Mouse (Mus musculus) heart, adult 18-20 months (tissue): Measurements from ENCODE around the gene Hist1h4b. TPM values are rescaled to one million over a fixed set of nuclear protein-coding genes. Genes with fewer than 3 reads are reported as not detected.

Experiments used
- DNase-seq, 2 experiments: peaks; one replicate each; pipeline ENCODE4 v3.0.0; 2021 to 2022; ENCODE audit warnings: mixed read lengths in 1 of 2
- microRNA-seq, 2 experiments: library from miRNA; unstranded; fragments of <30 nt; microRNA quantifications; one replicate each; pipeline ENCODE4 v1.2.0; 2022
- total RNA-seq, 2 experiments: library from RNA; stranded (reverse); gene quantifications; 2 replicates each; pipeline ENCODE4 v1.2.3; 2021

The Hist1h4b gene
- total RNA-seq, 2 experiments from 2014 or later: 9.6 to 10.9 TPM

DNA sequence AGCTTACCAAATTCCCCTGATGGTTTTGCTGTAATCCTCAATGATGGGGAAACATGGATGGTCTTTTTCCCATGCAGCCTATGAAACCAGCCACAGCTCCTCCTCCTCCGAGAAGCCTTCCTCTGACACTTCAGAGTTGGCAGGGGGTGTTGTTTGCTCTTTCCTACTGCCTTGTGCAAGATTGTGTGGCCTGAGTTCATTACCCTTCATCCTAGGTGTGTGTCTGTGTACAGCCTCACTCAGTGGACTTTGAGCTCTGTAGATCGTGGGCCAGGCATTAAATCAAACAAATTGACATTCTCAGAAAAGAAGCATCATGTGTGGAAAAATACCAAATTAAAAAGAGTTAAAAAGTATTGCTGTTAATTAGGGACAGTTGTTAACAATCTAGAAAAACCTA, 47.7 kb downstream of the Hist1h4b start:
- DNase-seq: no peak

DNA sequence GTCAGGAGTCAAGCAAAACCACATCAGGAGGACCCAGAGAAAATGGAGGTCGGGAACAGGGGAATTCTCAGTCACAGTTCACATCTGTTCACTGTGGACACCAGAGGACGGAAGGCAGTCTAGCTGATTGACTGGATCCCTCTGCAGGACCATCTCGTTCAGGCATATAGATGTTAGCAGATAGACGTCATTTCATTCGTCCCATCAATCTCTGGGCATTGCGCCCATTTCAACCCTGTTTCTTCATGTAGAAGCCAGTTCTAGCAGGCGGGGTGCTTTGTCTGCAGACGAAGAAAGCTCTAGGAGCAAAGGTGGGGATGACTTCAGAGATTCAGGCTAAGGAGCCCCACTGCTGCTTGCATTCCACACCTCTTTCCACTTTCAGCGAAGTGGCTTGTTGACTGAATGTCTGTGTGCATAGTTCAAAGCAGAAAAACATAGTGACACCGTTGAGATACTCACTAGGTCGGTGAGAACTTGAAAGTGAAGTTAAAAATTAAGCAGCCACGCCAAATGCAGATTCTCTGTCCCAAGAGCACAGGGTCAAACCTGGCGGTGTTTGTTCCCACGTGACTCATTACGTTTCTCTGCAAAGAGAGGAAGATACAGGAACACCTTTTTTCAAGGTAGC, 49.7 kb downstream of the Hist1h4b start, which contains the start of gene Slc17a2:
Gene Slc17a2 (plus strand): TSS at position 572 of the 631 bp plus-strand sequence.
- no peak for DNase-seq

Small RNAs within 50 kb of the gene (microRNA-seq; reads per million reads assigned to microRNA genes)
- 0 reads per million in 2 experiments for gene Gm44314
- 0 reads per million in 2 experiments for gene Gm44484

Other genes starting within 250 kb of the Hist1h4b start
- 100 to 1,000 TPM; 225 to 244 TPM for gene Hist1h4h, start 226.0 kb upstream of the Hist1h4b start, total RNA-seq
- 10 to 100 TPM in 1 of 2 experiments, 1 to 10 TPM in 1; 6.3 to 16.6 TPM for gene Hist1h2af, start 223.1 kb upstream of the Hist1h4b start, total RNA-seq
- 1 to 10 TPM; 3.1 TPM for gene Hist1h3g, start 221.6 kb upstream of the Hist1h4b start, total RNA-seq
- 1 to 10 TPM; 1.1 to 1.5 TPM for gene Hist1h2bh, start 213.6 kb upstream of the Hist1h4b start, total RNA-seq
- 1 to 10 TPM; 4.9 to 6.3 TPM for gene Hist1h3f, start 213.0 kb upstream of the Hist1h4b start, total RNA-seq
- 10 to 100 TPM; 24.1 to 27.9 TPM for gene Hist1h4f, start 205.4 kb upstream of the Hist1h4b start, total RNA-seq
- gene Hist1h1d, start 203.8 kb upstream of the Hist1h4b start, total RNA-seq: 1 to 10 TPM in 1 of 2 experiments, under 1 TPM in 1; 0.94 to 1.0 TPM
- 10 to 100 TPM; 11.6 to 16.2 TPM for gene Hist1h3e, start 194.6 kb upstream of the Hist1h4b start, total RNA-seq
- 1 to 10 TPM; 2.9 to 3.0 TPM for gene Hist1h2ae, start 185.8 kb upstream of the Hist1h4b start, total RNA-seq
- gene Hist1h2bg, start 185.6 kb upstream of the Hist1h4b start, total RNA-seq: 10 to 100 TPM; 18.2 to 25.6 TPM
- 10 to 100 TPM; 10.2 to 10.9 TPM for gene Hist1h2bf, start 182.8 kb upstream of the Hist1h4b start, total RNA-seq
- gene Hist1h2ad, start 182.6 kb upstream of the Hist1h4b start, total RNA-seq: 1 to 10 TPM; 2.0 to 4.1 TPM
- 1 to 10 TPM; 2.4 to 2.5 TPM for gene Hist1h3d, start 181.2 kb upstream of the Hist1h4b start, total RNA-seq
- 10 to 100 TPM; 51.2 to 52.9 TPM for gene Hist1h4d, start 175.4 kb upstream of the Hist1h4b start, total RNA-seq
- gene Hist1h2be, start 135.9 kb upstream of the Hist1h4b start, total RNA-seq: 10 to 100 TPM in 1 of 2 experiments, 1 to 10 TPM in 1; 8.6 to 10.2 TPM
- 10 to 100 TPM; 19.6 to 19.7 TPM for gene Hist1h1e, start 134.5 kb upstream of the Hist1h4b start, total RNA-seq
- 1 to 10 TPM; 1.2 to 1.3 TPM for gene Hist1h2ac, start 73.1 kb upstream of the Hist1h4b start, total RNA-seq
- gene Hist1h2bc, start 72.8 kb upstream of the Hist1h4b start, total RNA-seq: 10 to 100 TPM; 71.2 to 76.1 TPM
- not detected for gene Hist1h1t, start 61.2 kb upstream of the Hist1h4b start, total RNA-seq
- 10 to 100 TPM; 42.5 to 46.8 TPM for gene Hist1h4c, start 58.6 kb upstream of the Hist1h4b start, total RNA-seq
- 10 to 100 TPM; 60.9 to 64.1 TPM for gene Hfe, start 46.2 kb upstream of the Hist1h4b start, total RNA-seq
- gene Hist1h1c, start 18.2 kb upstream of the Hist1h4b start, total RNA-seq: 100 to 1,000 TPM; 162 to 175 TPM
- gene Hist1h3c, start 11.4 kb upstream of the Hist1h4b start, total RNA-seq: 1 to 10 TPM; 2.5 to 3.4 TPM
- 1 to 10 TPM; 7.4 to 8.1 TPM for gene Hist1h2bb, start 10.3 kb upstream of the Hist1h4b start, total RNA-seq
- 1 to 10 TPM; 5.8 to 6.8 TPM for gene Hist1h2ab, start 5.9 kb upstream of the Hist1h4b start, total RNA-seq
- 10 to 100 TPM in 1 of 2 experiments, 1 to 10 TPM in 1; 8.3 to 10.5 TPM for gene Hist1h3b, start 4.7 kb upstream of the Hist1h4b start, total RNA-seq
- 1 to 10 TPM; 5.4 to 6.4 TPM for gene Hist1h4a, start 4.2 kb downstream of the Hist1h4b start, total RNA-seq
- 10 to 100 TPM in 1 of 2 experiments, 1 to 10 TPM in 1; 7.5 to 10.7 TPM for gene Hist1h3a, start 5.4 kb downstream of the Hist1h4b start, total RNA-seq
- 1 to 10 TPM; 4.3 to 5.4 TPM for gene Hist1h1a, start 6.7 kb downstream of the Hist1h4b start, total RNA-seq
- gene Trim38, start 12.9 kb downstream of the Hist1h4b start, total RNA-seq: under 1 TPM in 1 of 2 experiments, not detected in 1; 0.21 TPM
- gene Slc17a2, start 50.0 kb downstream of the Hist1h4b start, total RNA-seq: not detected
- gene Slc17a3, start 82.4 kb downstream of the Hist1h4b start, total RNA-seq: not detected
- not detected for gene Slc17a1, start 110.7 kb downstream of the Hist1h4b start, total RNA-seq
- not detected for gene Slc17a4, start 158.0 kb downstream of the Hist1h4b start, total RNA-seq
- gene Hist1h2ba, start 177.1 kb downstream of the Hist1h4b start, total RNA-seq: not detected
- gene Hist1h2aa, start 177.4 kb downstream of the Hist1h4b start, total RNA-seq: not detected
- not detected for gene Scgn, start 234.2 kb downstream of the Hist1h4b start, total RNA-seq